Mouse (Mus musculus) c-Kit-negative CD71-positive TER-119-positive erythroid progenitor cells, embryonic 14.5 days (primary cell): ENCODE measurements around the gene Zkscan17.
"Not testable (repeated sequence)": the region's sequence is repeated elsewhere in the genome, so short reads cannot be mapped to it uniquely, and the experiment has no call there.

ENCODE experiments used
- DNase-seq: peaks from one replicate; pipeline ENCODE4 v3.0.0-alpha.2; 2013; ENCODE audit warnings: low read depth, low spot score

Gene Zkscan17

DNA sequence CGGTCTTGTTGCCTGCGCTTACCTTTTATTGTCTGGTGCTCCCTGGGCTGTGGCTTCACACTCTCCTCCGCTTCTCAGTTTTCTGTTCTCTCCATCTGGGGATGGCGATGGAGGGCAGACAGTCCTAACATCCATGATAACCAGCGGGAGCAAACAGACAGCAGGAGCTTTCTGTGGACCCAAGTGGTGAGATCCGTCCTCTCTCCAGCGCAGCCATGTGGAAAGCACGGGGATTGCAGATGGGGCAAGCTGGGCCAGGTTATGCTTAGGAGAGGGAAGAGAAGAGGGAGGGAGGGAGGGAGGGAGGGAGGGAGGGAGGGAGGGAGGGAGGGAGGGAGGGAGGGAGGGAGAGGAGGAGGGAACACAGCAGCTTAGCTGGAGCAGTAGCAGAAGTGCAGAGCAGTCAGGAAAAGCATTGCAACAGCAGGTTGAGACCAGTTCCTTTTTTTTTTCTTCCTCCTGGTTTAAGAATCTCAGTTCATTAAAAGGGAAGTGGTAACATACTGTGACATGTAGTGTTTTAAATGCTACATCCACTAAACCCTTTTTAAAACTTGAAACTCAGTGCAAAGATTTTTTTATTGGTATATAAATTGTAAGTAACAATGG lies at the start of gene Zkscan17:
TSS of gene Zkscan17 (minus strand) at position 280 of the 609 bp plus-strand sequence.
- no peak for DNase-seq

- not testable (repeated sequence) for DNase-seq
Measured at GRCm38 (mm10) chr11:59576135-59576534, 49.6 kb upstream of the Zkscan17 start, which contains the start of gene Olfr222. TSS of gene Olfr222 (minus strand) at chr11:59576235.

GRCm38 (mm10) chr11:59575726-59576125 lies 49.2 kb upstream of the Zkscan17 start:
- DNase-seq, result no peak

DNA sequence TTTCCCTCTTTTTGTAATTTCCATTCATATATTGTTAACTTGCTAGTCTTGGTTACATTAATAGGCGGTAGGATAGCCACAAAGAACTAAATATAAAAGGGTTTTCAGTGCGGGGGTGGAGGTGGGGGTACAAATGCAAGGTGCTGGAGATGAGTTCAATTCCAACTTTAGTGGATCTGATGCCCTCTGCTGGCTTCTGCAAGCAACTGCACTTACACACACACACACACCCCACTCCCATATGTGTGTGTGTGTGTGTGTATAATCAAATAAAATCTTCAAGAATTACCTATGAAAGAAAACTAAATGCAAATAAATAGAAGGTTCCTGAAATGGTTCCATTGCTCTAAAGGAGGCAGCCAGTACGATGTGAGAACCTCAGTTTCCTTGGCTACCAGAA lies 42.8 kb upstream of the Zkscan17 start:
- DNase-seq, result no peak

DNA sequence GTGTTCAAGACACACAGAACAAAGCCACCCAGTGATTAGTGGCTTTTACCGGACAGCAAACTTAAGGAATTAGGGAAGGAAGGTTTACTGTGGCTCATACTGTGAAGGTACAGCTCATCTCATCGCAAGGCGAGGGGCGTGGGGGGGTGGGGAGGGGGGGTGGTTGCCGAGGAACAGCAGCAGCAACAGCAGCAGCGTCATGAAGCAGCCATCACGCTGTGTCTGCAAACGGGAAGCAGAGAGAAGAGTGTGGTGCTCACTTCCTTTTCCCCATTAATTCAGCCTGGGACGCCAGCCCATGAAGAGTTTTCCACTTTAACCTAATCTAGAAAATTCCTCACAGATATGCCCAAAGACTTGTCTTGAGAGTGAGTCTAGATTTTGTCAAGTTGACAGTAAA lies 36.3 kb upstream of the Zkscan17 start:
- no peak for DNase-seq

GRCm38 (mm10) chr11:59562336-59562735 lies 35.8 kb upstream of the Zkscan17 start:
- no peak for DNase-seq

- DNase-seq, result no peak
Measured at GRCm38 (mm10) chr11:59560906-59561305, 34.4 kb upstream of the Zkscan17 start.

- no peak for DNase-seq
Measured at GRCm38 (mm10) chr11:59554535-59554934, 28.0 kb upstream of the Zkscan17 start.

GRCm38 (mm10) chr11:59554127-59554526 lies 27.6 kb upstream of the Zkscan17 start:
- DNase-seq, result no peak

GRCm38 (mm10) chr11:59544005-59544404 lies 17.5 kb upstream of the Zkscan17 start:
- no peak for DNase-seq

DNA sequence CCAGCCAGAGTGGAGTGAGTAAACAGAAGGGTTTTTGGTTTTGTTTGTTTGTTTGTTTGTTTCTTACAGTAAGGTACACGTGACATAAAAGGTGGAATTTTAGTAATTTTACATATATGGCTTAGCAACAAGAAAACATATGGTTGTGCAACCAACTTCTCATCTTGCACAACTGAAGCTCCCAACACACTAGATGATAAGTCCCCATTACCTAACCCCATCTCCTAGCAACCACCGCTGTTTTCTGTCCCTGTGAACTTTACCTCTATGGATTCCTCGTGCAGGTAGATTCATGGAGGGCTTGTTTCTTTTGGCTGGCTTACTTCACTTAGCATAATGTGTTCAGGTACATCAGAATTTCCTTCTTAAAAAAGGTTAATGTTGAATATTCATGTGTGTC lies 16.8 kb upstream of the Zkscan17 start:
- DNase-seq, result no peak

GRCm38 (mm10) chr11:59542442-59542841 lies 15.9 kb upstream of the Zkscan17 start:
- DNase-seq, result no peak

DNA sequence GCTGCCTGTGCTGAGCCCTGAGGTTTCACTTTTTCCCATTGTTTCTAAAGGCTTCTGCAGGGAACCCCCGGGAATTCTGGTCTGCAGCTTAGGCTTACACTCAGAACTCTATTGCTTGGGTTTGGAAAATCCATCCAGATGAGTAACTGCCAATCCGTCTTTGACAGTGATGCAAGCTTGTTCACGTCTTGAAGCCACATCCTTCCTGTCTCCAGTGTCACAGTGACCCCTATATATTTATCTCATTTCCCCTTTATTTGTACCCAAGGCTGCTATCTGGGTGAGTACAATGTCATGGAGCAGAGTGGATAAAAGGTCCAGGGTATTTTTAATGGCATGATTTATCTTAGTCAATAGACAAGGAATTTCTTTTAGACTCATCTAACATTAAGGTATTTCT lies 14.8 kb upstream of the Zkscan17 start, which contains the start of gene Nlrp3:
TSS of gene Nlrp3 (plus strand) at position 245 of the 400 bp plus-strand sequence.
- no peak for DNase-seq

DNA sequence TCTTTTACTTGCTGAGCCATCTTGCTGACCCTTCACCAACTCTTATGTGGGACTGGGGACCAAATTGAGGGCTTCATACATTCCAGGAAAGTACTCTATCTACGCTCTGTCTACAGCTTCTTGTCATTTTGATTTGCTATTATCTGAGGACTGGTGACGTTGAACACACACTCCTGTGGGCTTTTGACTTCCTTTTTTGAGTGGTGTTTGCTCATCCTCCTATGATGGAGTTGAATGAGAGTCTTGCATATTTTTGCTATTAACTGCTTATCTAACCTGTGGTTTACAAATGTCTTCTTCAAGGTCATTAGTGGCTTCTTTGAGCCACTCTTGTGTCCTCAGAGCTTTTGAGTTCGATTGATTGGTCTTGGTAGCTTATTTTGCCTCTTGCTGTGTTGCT lies 13.6 kb upstream of the Zkscan17 start:
- no peak for DNase-seq

- no peak for DNase-seq
Measured at GRCm38 (mm10) chr11:59538387-59538786, 11.8 kb upstream of the Zkscan17 start.

GRCm38 (mm10) chr11:59537218-59538130 lies 10.9 kb upstream of the Zkscan17 start:
- no peak for DNase-seq

DNA sequence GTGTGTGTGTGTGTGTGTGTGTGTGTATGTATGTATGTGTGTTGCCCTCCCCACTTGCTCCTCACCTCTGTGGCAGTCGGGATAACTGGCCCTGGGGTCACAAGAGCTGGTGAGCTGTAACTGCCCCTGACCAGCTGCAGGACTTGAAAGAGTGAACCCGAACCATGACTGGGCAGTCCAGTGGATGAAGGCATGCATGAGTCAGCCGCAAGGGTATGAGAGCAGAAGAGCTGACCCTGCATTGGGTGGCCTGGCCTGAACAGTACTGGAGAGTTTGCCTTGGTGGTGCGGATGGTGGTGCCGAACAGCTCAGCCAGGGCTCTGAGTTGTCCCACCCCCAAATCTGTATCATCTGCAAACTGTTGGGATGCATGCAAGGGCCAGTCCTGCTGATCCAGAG lies 5.0 kb upstream of the Zkscan17 start:
- DNase-seq, result no peak

DNA sequence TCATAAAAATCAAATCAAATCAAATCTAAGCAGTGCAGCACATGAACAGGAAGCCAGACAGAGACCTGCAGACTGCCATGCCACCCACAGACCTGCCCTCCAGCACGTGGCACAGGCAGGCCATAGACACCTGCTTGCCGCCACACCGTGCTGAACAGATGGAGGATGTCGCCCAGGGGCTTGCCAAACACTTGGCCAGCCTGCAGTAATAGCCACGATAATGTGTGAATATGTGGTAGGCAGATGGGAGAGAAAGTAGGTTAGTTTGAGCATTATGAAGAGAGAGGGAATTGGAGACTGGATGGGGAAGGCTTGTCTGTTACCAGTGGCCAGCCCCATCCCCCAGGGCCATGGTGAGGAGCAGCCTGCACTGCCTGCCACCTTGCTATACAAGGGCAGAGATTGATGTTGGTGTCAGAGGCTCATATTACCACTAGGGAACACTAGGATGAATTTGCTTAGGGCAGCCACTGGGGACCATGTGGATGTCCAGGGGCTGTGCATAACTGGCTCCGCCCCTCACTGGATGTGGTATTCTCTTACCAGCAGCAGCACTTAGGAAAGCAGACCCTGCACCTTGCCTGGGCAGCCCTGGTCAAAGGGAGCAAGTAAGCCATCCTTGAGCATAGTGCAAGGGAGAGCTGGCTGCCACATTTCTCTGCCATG lies 4.5 kb upstream of the Zkscan17 start:
- no peak for DNase-seq

DNA sequence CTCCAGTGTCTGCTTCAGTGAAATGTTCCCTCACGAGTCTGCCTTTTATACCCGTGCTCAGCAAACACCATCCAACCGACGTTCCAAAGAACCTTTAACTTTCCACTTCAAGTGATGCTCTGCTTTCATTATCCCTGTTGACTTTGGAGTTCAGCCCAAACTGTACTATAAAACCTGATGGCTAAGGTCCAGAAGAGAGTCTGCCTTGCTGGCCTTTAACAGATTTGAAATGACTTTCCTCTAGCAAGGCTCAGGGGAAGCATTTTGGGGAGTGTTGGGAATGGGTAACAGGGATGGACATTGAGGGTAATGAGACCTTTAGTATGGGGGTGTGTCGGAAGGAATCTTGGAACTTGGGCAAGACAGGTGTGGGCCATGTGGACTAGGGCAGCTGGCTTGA lies 3.7 kb upstream of the Zkscan17 start:
- DNase-seq, result no peak

- no peak for DNase-seq
Measured at GRCm38 (mm10) chr11:59525237-59525636, 1.3 kb downstream of the Zkscan17 start.

DNA sequence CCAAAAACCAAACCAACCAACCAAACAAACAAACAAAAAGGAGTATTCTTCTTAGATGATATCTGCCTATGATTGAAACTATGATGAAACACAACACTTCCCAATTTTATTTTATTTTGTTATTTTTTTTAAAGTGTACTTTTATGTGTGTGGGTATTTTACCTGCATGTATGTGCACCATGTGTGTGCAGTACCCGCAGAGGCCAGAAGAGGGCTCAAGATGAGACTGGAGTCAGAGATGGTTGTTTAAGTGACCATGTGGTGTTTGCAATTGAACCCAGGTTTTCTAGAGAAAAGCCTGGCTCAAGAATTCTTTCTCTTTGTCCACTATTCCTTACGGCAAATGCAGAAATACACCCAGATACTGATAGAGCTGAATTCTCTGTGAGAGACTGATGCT lies 2.4 kb downstream of the Zkscan17 start:
- no peak for DNase-seq
